Mouse (Mus musculus) B cell, adult (primary cell): ENCODE results near the gene Plscr5. TPM values are rescaled to one million over a fixed set of nuclear protein-coding genes. Genes with fewer than 3 reads are reported as not detected.

Experiments
- total RNA-seq: library from RNA; stranded (reverse); gene quantifications from 4 replicates; pipeline ENCODE4 v1.2.4, GENCODE M21; 2023; ENCODE audit not compliant: inconsistent age

Plscr5 gene
- total RNA-seq = not detected in 4 replicates

GRCm38 (mm10) chr9:92192636-92193035 lies at the start of gene Plscr5:
Plscr5 (plus strand) TSS chr9:92192936.

GRCm38 (mm10) chr9:92249447-92249852 lies 56.7 kb downstream of the Plscr5 start, which contains the start of gene Plscr1:
Plscr1 (plus strand) TSS chr9:92249750.

Other genes starting within 250 kb of the Plscr5 start
- gene Plscr1, start 56.8 kb downstream of the Plscr5 start, total RNA-seq = 10.7 to 13.8 TPM (median 12.4 TPM) in 4 replicates
- gene Plscr2, start 82.7 kb downstream of the Plscr5 start, total RNA-seq = not detected in 4 replicates
- not detected in 4 replicates for gene 1700057G04Rik, start 116.4 kb downstream of the Plscr5 start, total RNA-seq